Mouse (Mus musculus) embryonic facial prominence, embryonic 13.5 days (tissue): ENCODE measurements around the gene Reep6. TPM values are rescaled to one million over a fixed set of nuclear protein-coding genes. Genes with fewer than 3 reads are reported as not detected.

Experiments used
- ATAC-seq: fragments of 200-750 bp; cut with Nextera tagmentation; 2 replicates; pipeline ENCODE4 v1.8.0; 2017; ENCODE audit warnings: low read depth; ENCODE audit not compliant: insufficient number of reproducible peaks, insufficient read depth, low FRiP score, low TSS enrichment
- H3K27ac ChIP-seq: fragments of 300-500 bp; sonication (generic); 2 replicates; pipeline ENCODE4 v1.5.1; 2015; ENCODE audit warnings: moderate library complexity, mild to moderate bottlenecking, inconsistent platforms
- H3K27me3 ChIP-seq: fragments of 300-500 bp; sonication (generic); 2 replicates; pipeline ENCODE4 v1.6.1; 2015; ENCODE audit warnings: mild to moderate bottlenecking, inconsistent platforms
- H3K36me3 ChIP-seq: fragments of 300-500 bp; sonication (generic); 2 replicates; pipeline ENCODE4 v1.6.1; 2015; ENCODE audit warnings: mild to moderate bottlenecking, inconsistent platforms
- H3K4me1 ChIP-seq: fragments of 300-500 bp; sonication (generic); 2 replicates; pipeline ENCODE4 v1.6.1; 2015; ENCODE audit warnings: inconsistent platforms
- H3K4me2 ChIP-seq: fragments of 300-500 bp; sonication (generic); 2 replicates; pipeline ENCODE4 v1.6.1; 2015; ENCODE audit warnings: moderate library complexity, mild to moderate bottlenecking, inconsistent platforms
- H3K4me3 ChIP-seq: fragments of 300-500 bp; sonication (generic); 2 replicates; pipeline ENCODE4 v1.5.1; 2015; ENCODE audit warnings: mild to moderate bottlenecking, inconsistent platforms
- H3K9ac ChIP-seq: fragments of 300-500 bp; sonication (generic); 2 replicates; pipeline ENCODE4 v1.6.1; 2015; ENCODE audit warnings: mild to moderate bottlenecking, inconsistent platforms
- H3K9me3 ChIP-seq: fragments of 300-500 bp; sonication (generic); 2 replicates; pipeline ENCODE4 v1.6.1; 2016; ENCODE audit warnings: inconsistent platforms
- WGBS: fragments of 180-500 bp; shearing (Covaris S2); methylation state at CpG from one replicate; pipeline ENCODE4 v1.1.7; 2015; ENCODE audit warnings: mixed read lengths; 5-methylcytosine and 5-hydroxymethylcytosine counted together
- polyA plus RNA-seq: library from polyadenylated mRNA; unstranded; fragments of >200 nt; fragmentation: Nextera tagmentation; extraction: Ambion mirVana; gene quantifications from 2 replicates; pipeline ENCODE4 v1.2.1, GENCODE M21; 2015

Reep6 gene
- polyA plus RNA-seq, 1 experiment from 2014 or later: 6.3 TPM

GRCm38 (mm10) chr10:80320340-80320760, 9.4 kb upstream of the Reep6 start, which contains the start of gene 2310011J03Rik:
Gene 2310011J03Rik, minus strand, starts transcription at chr10:80320537.
- Histone ChIP-seq H3K4me3 (peak within 1 kb of the TSS; percentile 75), H3K27me3 (peaks cover 26% of the 10 kb centered on the region), H3K9me3 (no peaks in the 10 kb centered on the region), H3K36me3 (peaks cover 16% of the 10 kb centered on the region), H3K4me2 (peak within 1 kb of the TSS; percentile 80), H3K27ac (peak within 1 kb of the TSS; percentile 73), H3K4me1 (peaks cover 36% of the 10 kb centered on the region), H3K9ac (peak within 1 kb of the TSS; percentile 86)
- WGBS: under 1% methylated on average over 34 of the region's 34 CpGs
- ATAC-seq: no peak

GRCm38 (mm10) chr10:80321014-80321669, 8.6 kb upstream of the Reep6 start:
- Histone ChIP-seq H3K36me3 (peaks cover 16% of the 10 kb centered on the region), H3K4me3 (peak overlapping the region; percentile 62; the same call in 1 of the 2 replicates), H3K27ac (no peak overlapping the region; the same call in 1 of the 2 replicates), H3K27me3 (peaks cover 21% of the 10 kb centered on the region), H3K9me3 (no peaks in the 10 kb centered on the region), H3K9ac (peak overlapping the region; percentile 54; the same call in 1 of the 2 replicates), H3K4me2 (peak overlapping the region; percentile 80), H3K4me1 (peaks cover 36% of the 10 kb centered on the region)
- no peak for ATAC-seq
- WGBS: 73% methylated on average over 6 of the region's 6 CpGs

GRCm38 (mm10) chr10:80321670-80322581, 7.8 kb upstream of the Reep6 start:
- peak overlapping the region; percentile 72 for H3K9ac ChIP-seq
- peaks cover 16% of the 10 kb centered on the region for H3K36me3 ChIP-seq
- WGBS: 91% methylated on average over 21 of the region's 21 CpGs
- H3K4me3 ChIP-seq: peak overlapping the region; percentile 62
- H3K27me3 ChIP-seq: peaks cover 13% of the 10 kb centered on the region
- peak overlapping the region; percentile 98 for H3K4me2 ChIP-seq
- H3K9me3 ChIP-seq: no peaks in the 10 kb centered on the region
- no peak overlapping the region for H3K27ac ChIP-seq
- H3K4me1 ChIP-seq: peaks cover 36% of the 10 kb centered on the region
- no peak for ATAC-seq

- H3K9me3 ChIP-seq: no peaks in the 10 kb centered on the region
- 3% methylated on average over 28 of the region's 28 CpGs for WGBS
- H3K4me3 ChIP-seq: peak overlapping the region; percentile 62
- peaks cover 11% of the 10 kb centered on the region; the same call in 1 of the 2 replicates for H3K36me3 ChIP-seq
- H3K4me1 ChIP-seq: peaks cover 36% of the 10 kb centered on the region
- H3K4me2 ChIP-seq: peak overlapping the region; percentile 98
- peak overlapping the region; percentile 72 for H3K9ac ChIP-seq
- ATAC-seq: no peak
- no peak overlapping the region for H3K27ac ChIP-seq
- H3K27me3 ChIP-seq: peaks cover 4% of the 10 kb centered on the region; the same call in 1 of the 2 replicates
Measured at GRCm38 (mm10) chr10:80322811-80323211, 6.9 kb upstream of the Reep6 start.

GRCm38 (mm10) chr10:80323261-80324119, 6.3 kb upstream of the Reep6 start:
- ATAC-seq: peak; percentile 33; the same call in 1 of the 2 replicates
- Histone ChIP-seq H3K9me3 (no peaks in the 10 kb centered on the region), H3K36me3 (peaks cover 6% of the 10 kb centered on the region; the same call in 1 of the 2 replicates), H3K9ac (peak overlapping the region; percentile 72), H3K4me1 (peaks cover 36% of the 10 kb centered on the region), H3K4me2 (peak overlapping the region; percentile 98), H3K27ac (no peak overlapping the region), H3K4me3 (peak overlapping the region; percentile 62), H3K27me3 (0 out of 2 replicates have a peak, but pooled peaks cover 4% of the 10 kb centered on the region)
- WGBS: under 1% methylated on average over 46 of the region's 46 CpGs

- H3K36me3 ChIP-seq: no peaks in the 10 kb centered on the region
- H3K9ac ChIP-seq: no peak overlapping the region
- no peak for ATAC-seq
- H3K4me2 ChIP-seq: peak overlapping the region; percentile 98
- peak overlapping the region; percentile 62 for H3K4me3 ChIP-seq
- H3K27me3 ChIP-seq: 0 out of 2 replicates have a peak, but pooled peaks cover 4% of the 10 kb centered on the region
- H3K9me3 ChIP-seq: no peaks in the 10 kb centered on the region
- WGBS: 77% methylated on average over 17 of the region's 17 CpGs
- H3K4me1 ChIP-seq: peaks cover 33% of the 10 kb centered on the region
- H3K27ac ChIP-seq: no peak overlapping the region
Measured at GRCm38 (mm10) chr10:80324120-80325037, 5.4 kb upstream of the Reep6 start.

- Histone ChIP-seq H3K36me3 (no peaks in the 10 kb centered on the region), H3K9me3 (no peaks in the 10 kb centered on the region), H3K27ac (no peak overlapping the region), H3K4me2 (no peak overlapping the region), H3K9ac (no peak overlapping the region), H3K27me3 (0 out of 2 replicates have a peak, but pooled peaks cover 4% of the 10 kb centered on the region), H3K4me3 (no peak overlapping the region), H3K4me1 (peaks cover 34% of the 10 kb centered on the region)
- no peak for ATAC-seq
- 82% methylated on average over 21 of the region's 21 CpGs for WGBS
Measured at GRCm38 (mm10) chr10:80325045-80325444, 4.7 kb upstream of the Reep6 start.

- no peak for ATAC-seq
- Histone ChIP-seq H3K4me3 (peak overlapping the region; percentile 54), H3K36me3 (no peaks in the 10 kb centered on the region), H3K4me1 (peaks cover 23% of the 10 kb centered on the region), H3K27me3 (peaks cover 25% of the 10 kb centered on the region), H3K27ac (no peak overlapping the region), H3K4me2 (peak overlapping the region; percentile 94), H3K9me3 (no peaks in the 10 kb centered on the region), H3K9ac (peak overlapping the region; percentile 72)
- under 1% methylated on average over 41 of the region's 41 CpGs for WGBS
Measured at GRCm38 (mm10) chr10:80330084-80330483, 331 bp downstream of the Reep6 start.

- Histone ChIP-seq H3K4me2 (peak overlapping the region; percentile 94), H3K36me3 (no peaks in the 10 kb centered on the region), H3K4me3 (peak overlapping the region; percentile 54), H3K27ac (no peak overlapping the region), H3K9me3 (no peaks in the 10 kb centered on the region), H3K9ac (peak overlapping the region; percentile 72; the same call in 1 of the 2 replicates), H3K4me1 (peaks cover 23% of the 10 kb centered on the region), H3K27me3 (peaks cover 21% of the 10 kb centered on the region)
- ATAC-seq: no peak
- 61% methylated on average over 2 of the region's 2 CpGs for WGBS
Measured at GRCm38 (mm10) chr10:80330888-80331287, 1.1 kb downstream of the Reep6 start.
